Mouse (Mus musculus) CH12.LX (cell line): ENCODE data around the gene Dnajc13.

Experiments
- CHD2 ChIP-seq: IDR thresholded peaks from 2 replicates; pipeline ENCODE4 v1.6.1; 2011; ENCODE audit warnings: low read length, improper control_type of control experiment
- CTCF ChIP-seq, 2 experiments: IDR thresholded peaks in 1 of 2; conservative IDR thresholded peaks in 1 of 2; 2 replicates each; pipeline ENCODE4 v1.5.1; 2011 to 2012; ENCODE audit warnings: low read depth in 2 of 2, low read length in 2 of 2, improper control_type of control experiment in 1 of 2, inconsistent platforms in 1 of 2, mild to moderate bottlenecking in 1 of 2, moderate library complexity in 1 of 2
- EP300 ChIP-seq: IDR thresholded peaks from 2 replicates; pipeline ENCODE4 v1.6.1; 2011; ENCODE audit warnings: low read length, improper control_type of control experiment
- MAFK ChIP-seq: IDR thresholded peaks from 2 replicates; pipeline ENCODE4 v1.6.1; 2011; ENCODE audit warnings: low read length, improper control_type of control experiment; ENCODE audit not compliant: insufficient replicate concordance
- POLR2A ChIP-seq: IDR thresholded peaks from 2 replicates; pipeline ENCODE4 v1.6.1; 2011; ENCODE audit warnings: low read depth, mild to moderate bottlenecking, improper control_type of control experiment, low read length
- POLR2AphosphoS2 ChIP-seq: IDR thresholded peaks from 2 replicates; pipeline ENCODE4 v1.6.1; 2011; ENCODE audit warnings: low read depth, low read length, improper control_type of control experiment
- SMC3 ChIP-seq: IDR thresholded peaks from 2 replicates; pipeline ENCODE4 v1.6.1; 2011; ENCODE audit warnings: low read depth, low read length, improper control_type of control experiment
- USF2 ChIP-seq: conservative IDR thresholded peaks from 2 replicates; pipeline ENCODE4 v1.6.1; 2011; ENCODE audit warnings: low read depth, low read length, improper control_type of control experiment

- TF ChIP-seq USF2, result no peak
- no peak for TF ChIP-seq MAFK
- no peak for TF ChIP-seq SMC3
- TF ChIP-seq CTCF (conservative IDR thresholded peaks at IDR 0.05 in 1 of 2, IDR thresholded peaks at IDR 0.05 in 1 of 2; ENCODE audit: low read depth in 2 of 2, low read length in 2 of 2), result no peak
- no peak for TF ChIP-seq EP300
- no peak for TF ChIP-seq CHD2
- TF ChIP-seq POLR2AphosphoS2, result no peak
- no peak for TF ChIP-seq POLR2A
Observed at GRCm38 (mm10) chr9:104304376-104304775, 41.6 kb upstream of the Dnajc13 start.
